Mouse (Mus musculus) brown adipose tissue, adult 24 weeks (tissue): Measurements from ENCODE around the gene Thnsl2. TPM values are rescaled to one million over a fixed set of nuclear protein-coding genes. Genes with fewer than 3 reads are reported as not detected.

Experiments used
- H3K27ac ChIP-seq: fragments of 200-500 bp; replicated peaks from 2 replicates; pipeline ENCODE4 v1.5.1; 2012; ENCODE audit warnings: low read depth, mild to moderate bottlenecking, low read length
- H3K4me1 ChIP-seq: fragments of 200-500 bp; 2 replicates; pipeline ENCODE4 v1.6.1; 2012; ENCODE audit warnings: low read length, mixed read lengths; ENCODE audit not compliant: control insufficient read depth, insufficient read depth, insufficient read length
- H3K4me3 ChIP-seq: fragments of 200-500 bp; 2 replicates; pipeline ENCODE4 v1.5.1; 2012; ENCODE audit warnings: low read depth, mild to moderate bottlenecking, low read length, moderate library complexity; ENCODE audit not compliant: insufficient read depth
- polyA plus RNA-seq: library from polyadenylated mRNA; stranded (reverse); fragments of >200 nt; gene quantifications from 2 replicates; pipeline ENCODE4 v1.2.4, GENCODE M21; 2012; ENCODE audit not compliant: missing spikeins, insufficient read depth, insufficient read length

Gene Thnsl2
- polyA plus RNA-seq, 1 experiment: 15.9 TPM

DNA sequence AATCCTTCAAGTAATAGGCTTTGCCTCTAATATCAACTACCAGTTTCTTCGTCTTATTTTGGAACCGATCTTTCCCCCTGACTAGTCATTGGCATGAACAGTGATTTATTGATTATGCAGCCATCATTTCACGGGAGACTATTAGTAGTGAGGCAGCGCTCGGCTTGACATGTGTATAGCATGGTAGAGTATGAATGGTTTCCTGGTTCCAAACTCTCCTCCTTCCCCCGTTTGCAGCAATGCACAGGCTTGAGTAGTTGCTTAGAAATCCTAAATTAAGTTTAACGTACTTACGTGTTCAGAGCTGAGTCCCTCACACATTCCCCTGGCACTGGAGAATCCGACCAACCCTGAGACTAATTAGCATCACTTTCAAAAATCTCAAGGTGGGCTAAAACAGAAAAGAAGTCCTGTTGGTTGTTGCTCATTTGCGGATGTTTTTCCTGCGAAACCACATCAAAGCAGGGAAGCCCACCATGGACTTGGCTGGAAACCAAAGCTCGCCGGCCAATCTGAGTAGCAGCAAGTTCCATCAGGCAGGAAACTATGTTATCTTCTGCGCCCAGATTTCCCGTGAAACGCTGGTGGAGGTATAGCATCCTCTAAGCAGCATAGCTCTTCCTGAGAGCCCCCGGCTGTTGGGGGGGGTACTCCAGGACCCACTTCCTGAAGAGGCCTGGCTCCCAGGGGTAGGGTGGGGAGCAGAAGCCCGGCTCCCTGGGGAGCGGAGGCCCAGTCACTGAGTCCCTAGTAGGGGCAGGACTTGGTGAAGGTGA is 37.9 kb downstream of the Thnsl2 start:
- no peak overlapping the region for H3K27ac ChIP-seq
- H3K4me3 ChIP-seq: no peak overlapping the region
- H3K4me1 ChIP-seq: no peaks in the 10 kb centered on the region

DNA sequence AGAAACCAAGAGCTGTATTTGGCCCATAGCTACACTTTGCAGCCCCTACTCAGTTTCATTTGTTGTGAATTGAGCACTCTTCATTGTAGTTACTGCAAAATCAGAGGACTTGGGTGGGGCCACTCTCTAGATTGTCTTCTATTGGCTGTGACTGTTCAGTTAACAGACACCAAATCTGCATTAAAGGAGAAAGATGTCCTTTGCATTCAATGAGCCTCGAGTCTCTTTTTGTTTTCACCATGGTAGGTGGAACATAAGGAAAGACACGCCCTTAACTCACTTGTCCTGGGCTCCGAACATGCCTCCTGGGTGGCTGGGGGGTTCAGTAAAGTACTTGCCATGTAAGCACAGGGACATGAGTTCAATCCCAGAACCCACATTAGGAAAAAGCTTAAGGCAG is 48.1 kb downstream of the Thnsl2 start:
- Histone ChIP-seq H3K4me1 (no peaks in the 10 kb centered on the region), H3K4me3 (no peak overlapping the region)

DNA sequence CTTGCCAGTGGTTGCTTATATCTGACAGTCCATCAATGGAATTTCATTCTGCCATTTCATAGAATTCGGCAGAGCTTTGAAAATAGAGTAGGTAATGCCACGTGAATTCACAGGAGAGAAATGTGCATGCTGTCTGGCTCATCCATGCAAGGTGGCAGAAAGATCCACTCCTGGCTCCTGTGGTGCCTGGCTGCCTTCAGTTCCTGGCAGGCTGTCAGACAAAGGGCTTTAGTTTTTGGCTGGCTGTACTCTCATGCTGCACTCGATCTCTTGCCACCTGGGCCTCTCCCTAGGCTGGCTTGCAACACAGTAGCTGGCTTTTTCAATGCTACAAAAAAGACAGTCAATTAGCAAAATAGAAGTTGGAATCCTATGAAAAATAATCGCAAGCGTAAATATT is 49.5 kb downstream of the Thnsl2 start:
- H3K4me3 ChIP-seq: no peak overlapping the region
- H3K27ac ChIP-seq: no peak overlapping the region
- no peaks in the 10 kb centered on the region for H3K4me1 ChIP-seq

More for the DNA sequence above, 48.1 kb downstream of the Thnsl2 start:
- H3K27ac ChIP-seq: no peak overlapping the region

DNA sequence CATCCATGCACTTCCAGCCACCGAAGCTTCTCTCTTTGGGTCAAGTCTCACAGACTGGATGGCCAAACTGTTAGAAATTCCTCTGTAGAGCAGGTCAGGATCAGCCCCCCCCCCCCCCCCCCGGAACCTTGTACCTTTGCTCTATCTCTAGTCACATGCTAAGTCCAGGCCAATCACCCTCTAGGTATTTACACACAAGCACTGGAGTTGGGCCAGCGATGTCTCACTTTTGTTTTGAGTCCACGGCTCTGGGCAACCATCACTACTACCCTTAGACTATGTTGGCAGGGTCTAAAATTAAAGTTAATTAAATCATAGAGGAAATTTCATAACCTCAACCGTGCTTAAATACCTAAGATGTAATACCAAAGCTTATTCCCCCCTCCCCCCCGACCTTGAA is 50.6 kb downstream of the Thnsl2 start:
- Histone ChIP-seq H3K27ac (no peak overlapping the region), H3K4me1 (no peaks in the 10 kb centered on the region), H3K4me3 (no peak overlapping the region)

DNA sequence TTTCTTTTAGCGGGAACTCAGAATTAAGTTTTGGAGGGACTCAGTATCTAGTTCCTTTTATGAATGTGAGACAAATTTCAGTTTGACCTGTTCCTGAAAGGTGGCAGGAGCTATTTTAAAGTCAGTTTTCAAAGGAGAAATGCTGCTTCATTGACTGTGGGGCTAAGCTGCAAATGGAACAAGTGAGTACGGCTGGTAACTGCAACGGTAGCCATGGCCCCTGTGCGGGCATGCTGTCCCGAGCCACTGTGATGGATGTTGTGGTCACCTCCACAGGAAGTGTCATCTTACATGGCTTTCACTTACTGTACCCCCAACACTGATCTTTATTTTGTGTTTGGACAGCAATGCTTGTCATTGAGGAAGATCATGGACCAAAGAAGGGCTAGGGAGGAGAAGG is 53.8 kb downstream of the Thnsl2 start:
- H3K4me1 ChIP-seq: no peaks in the 10 kb centered on the region
- no peak overlapping the region for H3K27ac ChIP-seq
- no peak overlapping the region for H3K4me3 ChIP-seq

DNA sequence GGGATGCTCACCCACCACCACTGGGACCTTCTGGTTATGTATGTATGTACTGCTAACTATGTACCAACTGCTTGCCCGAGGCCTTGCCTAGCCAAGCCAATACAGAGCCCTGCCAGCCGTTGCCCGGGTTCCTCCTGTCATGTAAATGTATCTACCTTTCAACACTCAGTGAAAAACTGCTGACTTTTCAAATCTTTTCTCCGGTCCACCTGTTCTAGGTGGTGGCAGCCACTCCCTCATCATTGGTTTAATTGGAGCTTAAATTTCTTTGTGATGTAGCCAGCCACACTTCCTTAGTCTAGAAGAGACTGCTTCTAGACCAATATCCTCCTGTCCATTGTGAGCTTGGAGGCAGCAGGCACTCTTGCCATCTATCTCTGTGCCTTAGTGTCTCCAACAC is 54.5 kb downstream of the Thnsl2 start:
- no peak overlapping the region for H3K4me3 ChIP-seq
- H3K27ac ChIP-seq: no peak overlapping the region
- H3K4me1 ChIP-seq: no peaks in the 10 kb centered on the region

DNA sequence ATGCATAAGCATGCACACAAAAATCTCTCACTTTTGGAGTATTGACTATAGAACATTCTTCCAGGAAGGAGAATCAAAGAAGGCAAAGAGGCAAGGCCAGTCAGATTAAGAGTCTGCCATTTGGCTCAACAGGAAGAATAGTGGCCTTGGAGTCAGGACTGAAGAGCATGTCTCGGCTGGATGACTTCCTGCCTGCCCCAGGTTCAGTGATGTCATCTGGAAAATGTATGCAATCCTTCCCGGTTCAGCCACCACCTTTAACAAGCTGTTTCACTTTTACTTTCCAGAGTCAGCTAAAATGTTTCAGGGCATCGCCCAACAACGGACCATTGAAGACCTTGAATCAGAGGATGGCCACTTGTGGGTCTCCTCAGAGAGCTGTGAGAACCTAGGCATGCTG is 55.2 kb downstream of the Thnsl2 start:
- Histone ChIP-seq H3K4me1 (no peaks in the 10 kb centered on the region), H3K4me3 (no peak overlapping the region), H3K27ac (no peak overlapping the region)

DNA sequence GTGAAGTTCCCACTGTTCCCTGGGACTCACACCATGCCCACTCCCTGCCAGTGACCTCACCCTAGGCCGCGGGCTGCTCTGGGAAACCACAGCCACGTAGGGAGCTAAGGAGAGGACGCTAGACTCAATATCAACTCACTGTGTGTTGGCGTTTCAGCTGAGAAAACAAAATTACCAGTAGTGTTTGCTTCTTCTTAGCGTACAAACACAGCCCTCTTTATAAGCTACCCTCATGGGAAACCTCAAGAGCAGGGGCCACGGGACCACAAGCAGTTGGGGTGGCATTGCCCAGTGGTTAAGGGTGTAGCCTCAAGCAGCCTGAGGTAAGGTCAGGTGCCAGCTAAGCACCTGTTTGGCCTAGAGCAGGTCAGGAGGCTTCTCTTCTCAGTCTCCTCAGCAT is 60.8 kb downstream of the Thnsl2 start:
- Histone ChIP-seq H3K27ac (no peak overlapping the region), H3K4me1 (no peaks in the 10 kb centered on the region), H3K4me3 (no peak overlapping the region)

DNA sequence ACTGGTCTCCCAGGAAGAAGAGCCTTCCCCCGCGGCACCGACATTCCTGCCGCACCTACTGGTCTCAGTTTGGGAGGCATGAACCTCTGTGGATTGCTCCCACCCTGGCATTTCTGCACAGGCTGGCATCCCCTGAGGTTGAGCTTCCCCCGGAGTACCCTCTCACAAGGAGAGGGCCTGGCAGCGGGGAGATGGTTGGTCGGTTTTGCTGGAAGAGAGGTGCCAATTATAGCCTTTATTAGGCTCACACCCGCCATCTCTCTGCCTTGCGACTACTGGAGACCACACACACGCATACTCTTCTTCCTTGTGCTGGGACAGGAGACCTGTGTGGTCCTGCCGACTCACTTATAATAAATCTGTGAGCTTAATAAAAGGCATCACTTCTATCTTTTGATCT is 62.2 kb downstream of the Thnsl2 start:
- no peak overlapping the region for H3K27ac ChIP-seq
- H3K4me3 ChIP-seq: no peak overlapping the region
- H3K4me1 ChIP-seq: no peaks in the 10 kb centered on the region

DNA sequence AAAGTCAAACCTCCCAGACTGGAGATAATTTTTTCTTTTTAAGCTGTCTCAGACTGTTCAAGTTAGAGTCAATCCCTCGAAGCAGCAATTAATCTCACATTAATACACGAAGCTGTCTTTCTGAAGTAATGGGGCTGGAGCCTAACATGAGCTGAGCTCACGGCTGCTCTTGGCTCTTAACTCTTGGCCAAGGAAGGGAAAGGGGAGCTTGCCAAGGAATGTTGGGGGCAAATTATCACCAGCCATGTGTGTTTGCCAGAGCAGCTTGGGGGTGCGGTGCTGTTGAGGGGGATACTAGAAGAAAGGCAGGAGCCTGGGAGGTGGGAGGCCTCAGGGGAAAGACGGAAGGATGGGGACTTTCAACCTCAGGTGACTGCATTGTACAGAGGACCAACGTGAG is 63.0 kb downstream of the Thnsl2 start:
- H3K4me3 ChIP-seq: no peak overlapping the region
- no peaks in the 10 kb centered on the region for H3K4me1 ChIP-seq
- no peak overlapping the region for H3K27ac ChIP-seq

Other genes starting within 250 kb of the Thnsl2 start
- gene Tex37, start 225.5 kb downstream of the Thnsl2 start, polyA plus RNA-seq: not detected in 2 replicates
- not detected in 2 replicates for gene Foxi3, start 187.9 kb downstream of the Thnsl2 start, polyA plus RNA-seq
- gene Fabp1, start 55.4 kb upstream of the Thnsl2 start, polyA plus RNA-seq: 2.1 and 12.9 TPM in 2 replicates
- gene Krcc1, start 127.2 kb upstream of the Thnsl2 start, polyA plus RNA-seq: 160 and 201 TPM in 2 replicates
- 2.5 and 6.3 TPM in 2 replicates for gene Smyd1, start 177.8 kb upstream of the Thnsl2 start, polyA plus RNA-seq
- 0.75 TPM in 1 of 2 replicates, not detected in the other for gene Cd8b1, start 178.3 kb upstream of the Thnsl2 start, polyA plus RNA-seq
- gene Cd8a, start 229.0 kb upstream of the Thnsl2 start, polyA plus RNA-seq: 0.88 TPM in 1 of 2 replicates, not detected in the other